Mouse (Mus musculus): ENCODE results near the gene Gins2. TPM values are rescaled to one million over a fixed set of nuclear protein-coding genes. Genes with fewer than 3 reads are reported as not detected.
A peak's percentile ranks its signal among the peaks of the same experiment; 100 is the strongest.

Gene Gins2
- polyA plus RNA-seq, 1 experiment from 2014 or later: 192 TPM

- no peaks in the 10 kb centered on the region for H3K9me3 ChIP-seq (replicated peaks)
- no peak overlapping the region for H3K4me3 ChIP-seq
- DNase-seq (ENCODE audit: low spot score): peak; percentile 82
- H3K36me3 ChIP-seq: peaks cover 99% of the 10 kb centered on the region
- WGBS: 64% methylated on average over 13 of the region's 13 CpGs
- H3K27me3 ChIP-seq (ENCODE audit: low read depth, poor library complexity, severe bottlenecking): no peaks in the 10 kb centered on the region
- peaks cover 85% of the 10 kb centered on the region for H3K4me1 ChIP-seq
- H3K27ac ChIP-seq (replicated peaks): peak overlapping the region; percentile 64
Measured at GRCm38 (mm10) chr8:120569939-120570715, 19.0 kb downstream of the Gins2 start.

GRCm38 (mm10) chr8:120569123-120569522, 20.0 kb downstream of the Gins2 start:
- no peaks in the 10 kb centered on the region for H3K27me3 ChIP-seq (ENCODE audit: low read depth, poor library complexity, severe bottlenecking)
- peaks cover 86% of the 10 kb centered on the region for H3K4me1 ChIP-seq
- no peaks in the 10 kb centered on the region for H3K9me3 ChIP-seq (replicated peaks)
- no peak overlapping the region for H3K4me3 ChIP-seq
- DNase-seq (ENCODE audit: low spot score): no peak
- WGBS: 97% methylated on average over 17 of the region's 17 CpGs
- peaks cover 93% of the 10 kb centered on the region for H3K36me3 ChIP-seq
- no peak overlapping the region for H3K27ac ChIP-seq (replicated peaks)

GRCm38 (mm10) chr8:120568164-120568798, 20.8 kb downstream of the Gins2 start:
- Histone ChIP-seq H3K27me3 (ENCODE audit: low read depth, poor library complexity, severe bottlenecking) (no peaks in the 10 kb centered on the region), H3K27ac (replicated peaks) (0 out of 2 replicates have a peak overlapping the region, but pooled peaks have one; percentile 13), H3K9me3 (replicated peaks) (no peaks in the 10 kb centered on the region)

GRCm38 (mm10) chr8:120567731-120568130, 21.4 kb downstream of the Gins2 start:
- Histone ChIP-seq H3K4me1 (peaks cover 87% of the 10 kb centered on the region), H3K27me3 (ENCODE audit: low read depth, poor library complexity, severe bottlenecking) (no peaks in the 10 kb centered on the region), H3K27ac (replicated peaks) (no peak overlapping the region), H3K9me3 (replicated peaks) (no peaks in the 10 kb centered on the region), H3K36me3 (peaks cover 86% of the 10 kb centered on the region), H3K4me3 (peak overlapping the region; percentile 20; the same call in 1 of the 2 replicates)
- DNase-seq (ENCODE audit: low spot score): no peak
- WGBS: 98% methylated on average over 17 of the region's 17 CpGs

More at GRCm38 (mm10) chr8:120568164-120568798, 20.8 kb downstream of the Gins2 start:
- peak overlapping the region; percentile 20; the same call in 1 of the 2 replicates for H3K4me3 ChIP-seq
- WGBS: 93% methylated on average over 37 of the region's 37 CpGs
- H3K4me1 ChIP-seq: peaks cover 86% of the 10 kb centered on the region
- peaks cover 88% of the 10 kb centered on the region for H3K36me3 ChIP-seq
- DNase-seq (ENCODE audit: low spot score): no peak

- no peak for DNase-seq (ENCODE audit: low spot score)
Measured at GRCm38 (mm10) chr8:120566681-120567080, 22.4 kb downstream of the Gins2 start.

DNA sequence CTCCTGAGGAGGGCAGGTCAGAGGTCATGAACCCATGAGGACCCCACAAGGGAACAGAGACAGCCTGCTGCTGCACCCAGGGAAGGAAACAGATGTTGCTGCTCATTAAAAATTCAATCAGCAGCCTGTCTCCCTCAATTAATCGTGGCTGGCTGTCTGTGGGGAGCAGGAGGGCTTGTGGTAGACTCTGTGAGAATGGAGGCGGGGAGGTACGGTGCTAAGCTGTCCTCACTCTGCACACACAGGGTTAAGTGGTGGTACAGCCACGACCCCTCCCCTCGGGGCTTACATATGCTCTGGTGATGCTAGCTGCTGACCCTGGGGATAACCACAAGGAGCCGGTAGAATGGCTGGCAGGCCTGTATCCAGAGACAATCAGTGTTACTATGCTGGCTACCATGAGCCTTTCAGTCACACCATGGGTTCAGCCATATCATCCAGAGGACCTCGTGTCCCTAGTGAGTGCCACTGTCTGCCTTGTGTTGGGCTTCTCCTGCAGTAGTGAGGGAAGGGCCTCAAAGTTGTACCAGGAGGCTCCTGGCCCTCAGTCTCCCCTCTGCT, 23.9 kb downstream of the Gins2 start:
- Histone ChIP-seq H3K27ac (replicated peaks) (peak overlapping the region; percentile 79), H3K4me3 (no peak overlapping the region), H3K36me3 (peaks cover 65% of the 10 kb centered on the region), H3K27me3 (ENCODE audit: low read depth, poor library complexity, severe bottlenecking) (no peaks in the 10 kb centered on the region), H3K9me3 (replicated peaks) (no peaks in the 10 kb centered on the region), H3K4me1 (peaks cover 89% of the 10 kb centered on the region)
- 21% methylated on average over 7 of the region's 7 CpGs for WGBS
- DNase-seq (ENCODE audit: low spot score): peak; percentile 49

More at GRCm38 (mm10) chr8:120566681-120567080, 22.4 kb downstream of the Gins2 start:
- H3K36me3 ChIP-seq: peaks cover 79% of the 10 kb centered on the region
- H3K4me1 ChIP-seq: peaks cover 87% of the 10 kb centered on the region
- H3K27me3 ChIP-seq (ENCODE audit: low read depth, poor library complexity, severe bottlenecking): no peaks in the 10 kb centered on the region
- H3K4me3 ChIP-seq: no peak overlapping the region
- 94% methylated on average over 8 of the region's 8 CpGs for WGBS
- H3K9me3 ChIP-seq (replicated peaks): no peaks in the 10 kb centered on the region
- no peak overlapping the region; the same call in 1 of the 2 replicates for H3K27ac ChIP-seq (replicated peaks)

GRCm38 (mm10) chr8:120563851-120564837, 25.0 kb downstream of the Gins2 start:
- WGBS: 24% methylated on average over 20 of the region's 20 CpGs
- peak overlapping the region; percentile 29; the same call in 1 of the 2 replicates for H3K4me3 ChIP-seq
- H3K36me3 ChIP-seq: peaks cover 55% of the 10 kb centered on the region
- DNase-seq (ENCODE audit: low spot score): peak; percentile 75
- peaks cover 89% of the 10 kb centered on the region for H3K4me1 ChIP-seq
- no peaks in the 10 kb centered on the region for H3K27me3 ChIP-seq (ENCODE audit: low read depth, poor library complexity, severe bottlenecking)
- H3K9me3 ChIP-seq (replicated peaks): no peaks in the 10 kb centered on the region
- peak overlapping the region; percentile 77 for H3K27ac ChIP-seq (replicated peaks)

DNA sequence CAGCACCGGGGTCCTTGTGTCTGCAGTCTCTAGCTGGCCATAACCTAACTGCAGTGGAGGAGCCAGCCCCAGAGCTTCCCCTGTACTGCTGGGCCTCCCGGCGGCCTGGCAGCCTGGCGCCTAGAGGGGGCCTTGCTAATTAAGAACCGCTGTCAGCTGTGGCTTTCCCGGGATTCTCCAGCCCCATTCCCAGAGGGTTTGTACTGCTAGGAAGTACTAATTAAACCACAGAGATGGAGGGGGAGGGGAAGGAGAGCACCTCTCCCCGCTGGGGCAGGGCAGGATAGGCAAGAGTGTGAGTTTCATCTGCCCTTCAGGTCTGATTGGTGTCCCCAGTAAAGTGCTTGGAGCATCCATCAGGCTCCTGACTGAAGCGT, 25.8 kb downstream of the Gins2 start:
- Histone ChIP-seq H3K36me3 (peaks cover 55% of the 10 kb centered on the region), H3K27ac (replicated peaks) (peak overlapping the region; percentile 77), H3K9me3 (replicated peaks) (no peaks in the 10 kb centered on the region), H3K4me3 (peak overlapping the region; percentile 29; the same call in 1 of the 2 replicates), H3K27me3 (ENCODE audit: low read depth, poor library complexity, severe bottlenecking) (0 out of 2 replicates have a peak, but pooled peaks cover 6% of the 10 kb centered on the region), H3K4me1 (peaks cover 93% of the 10 kb centered on the region)
- DNase-seq (ENCODE audit: low spot score): peak; percentile 46
- 17% methylated on average over 8 of the region's 8 CpGs for WGBS

- Histone ChIP-seq H3K9me3 (replicated peaks) (no peaks in the 10 kb centered on the region), H3K36me3 (peaks cover 55% of the 10 kb centered on the region), H3K27me3 (ENCODE audit: low read depth, poor library complexity, severe bottlenecking) (0 out of 2 replicates have a peak, but pooled peaks cover 7% of the 10 kb centered on the region), H3K4me1 (peaks cover 93% of the 10 kb centered on the region), H3K27ac (replicated peaks) (peak overlapping the region; percentile 77), H3K4me3 (no peak overlapping the region; the same call in 1 of the 2 replicates)
- DNase-seq (ENCODE audit: low spot score): no peak
- 80% methylated on average over 18 of the region's 18 CpGs for WGBS
Measured at GRCm38 (mm10) chr8:120562680-120563347, 26.3 kb downstream of the Gins2 start.

DNA sequence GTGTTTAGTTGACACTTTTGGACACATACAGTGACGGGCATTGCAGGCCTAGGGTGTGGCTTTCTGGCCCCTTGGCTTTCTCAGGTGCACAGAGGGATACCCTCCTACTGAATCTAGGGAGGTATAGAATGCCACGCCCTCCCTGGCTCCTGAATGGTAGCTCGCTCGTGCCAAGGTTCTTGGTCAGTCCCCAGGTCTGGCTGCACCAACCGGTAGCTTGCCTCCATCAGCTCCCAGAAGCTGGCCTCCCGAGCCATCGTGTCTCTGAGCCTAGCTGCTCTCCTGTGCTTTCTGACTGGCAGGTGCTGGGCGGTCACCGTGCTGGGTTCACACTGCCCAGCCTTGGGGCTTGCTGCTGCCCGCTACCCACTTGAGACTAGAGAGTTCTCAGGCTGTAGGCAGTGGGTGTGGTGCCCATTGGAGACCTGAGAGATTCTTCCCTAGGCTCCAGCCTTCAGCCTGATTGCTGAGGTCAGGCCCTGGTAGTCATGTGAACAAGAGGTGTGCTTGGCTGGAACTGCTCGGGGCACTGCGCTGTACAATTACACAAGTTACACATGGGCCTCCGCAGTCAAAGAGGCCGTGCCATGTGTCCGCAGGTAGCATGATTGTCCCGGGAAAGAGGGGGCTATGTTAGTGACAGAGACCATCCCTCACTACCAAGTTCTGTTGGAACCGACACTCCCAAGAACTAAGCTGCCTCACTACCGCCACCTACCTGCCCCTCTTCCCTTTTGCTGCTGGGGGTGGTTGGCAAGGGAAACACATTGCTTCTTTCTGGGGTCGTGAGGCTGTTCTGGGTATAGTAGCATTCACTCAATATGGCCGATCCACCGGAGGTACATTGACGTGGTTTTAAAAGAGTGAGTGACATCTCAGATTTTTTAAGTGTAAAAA, 27.3 kb downstream of the Gins2 start:
- peak overlapping the region; percentile 29; the same call in 1 of the 2 replicates for H3K27ac ChIP-seq (replicated peaks)
- WGBS: 85% methylated on average over 22 of the region's 22 CpGs
- H3K4me3 ChIP-seq: no peak overlapping the region
- no peak for DNase-seq (ENCODE audit: low spot score)
- H3K9me3 ChIP-seq (replicated peaks): no peaks in the 10 kb centered on the region
- peaks cover 47% of the 10 kb centered on the region for H3K36me3 ChIP-seq
- peaks cover 7% of the 10 kb centered on the region; the same call in 1 of the 2 replicates for H3K27me3 ChIP-seq (ENCODE audit: low read depth, poor library complexity, severe bottlenecking)
- peaks cover 100% of the 10 kb centered on the region for H3K4me1 ChIP-seq

Data from midbrain, embryonic 10.5 days (tissue).